Mouse (Mus musculus): ENCODE data around the gene Tom1l2.

- TF ChIP-seq CTCF (IDR thresholded peaks at IDR 0.05; ENCODE audit: low read depth, low read length) (no peak), POLR2A (IDR thresholded peaks at IDR 0.05; ENCODE audit: borderline replicate concordance, low read depth, low read length) (no peak)
Measured at GRCm38 (mm10) chr11:60273273-60273805, 79.4 kb downstream of the Tom1l2 start.

Data from bone marrow macrophage, adult 2 months (primary cell).